Comparison of ENCODE assay signal across 8 mouse cellular contexts in genomic region chr11:70237457-70238167, GRCm38 (mm10). TPM values are rescaled to one million over a fixed set of nuclear protein-coding genes. Genes with fewer than 3 reads are reported as not detected.
A peak's percentile ranks its signal among the peaks of the same experiment; 100 is the strongest.
DNase-seq lines count a peak whose midpoint lies in the region; ATAC-seq and TF ChIP-seq lines count a peak whose summit lies in the region.

0610010K14Rik (minus strand) TSS chr11:70237914.

- no peaks in the 10 kb centered on the region for H3K27me3 ChIP-seq in E14TG2a.4 (ENCODE audit: insufficient read depth, low read length)
- no peaks in the 10 kb centered on the region for H3K27me3 ChIP-seq in forebrain, embryonic 13.5 days
- H3K27me3 ChIP-seq in neural tube, embryonic 15.5 days (replicated peaks): no peaks in the 10 kb centered on the region

- H3K9me3 ChIP-seq in E14TG2a.4 (ENCODE audit: low read length): no peaks in the 10 kb centered on the region
- H3K9me3 ChIP-seq in forebrain, embryonic 13.5 days (replicated peaks): no peaks in the 10 kb centered on the region
- H3K9me3 ChIP-seq in neural tube, embryonic 15.5 days (replicated peaks): no peaks in the 10 kb centered on the region

- peak; percentile 95 for DNase-seq in c-Kit-positive CD71-positive TER-119-positive erythroid progenitor cells, embryonic 14.5 days (ENCODE audit: low spot score)
- DNase-seq in heart, postnatal 10 days: peak; percentile 99
- DNase-seq in layer of hippocampus, adult 11-12 months (ENCODE audit: low spot score): peak; percentile 97
- peak; percentile 97 to 98 for DNase-seq in lung, adult 18-20 months
- peak; percentile 97 for DNase-seq in testis, postnatal 14 days (ENCODE audit: low spot score)

- under 1% methylated on average over 65 of the region's 70 CpGs for WGBS in forebrain, embryonic 13.5 days
- WGBS in neural tube, embryonic 15.5 days: under 1% methylated on average over 70 of the region's 70 CpGs

- H3K9ac ChIP-seq in forebrain, embryonic 13.5 days: peak within 1 kb of the TSS; percentile 91
- H3K9ac ChIP-seq in neural tube, embryonic 15.5 days (replicated peaks): peak within 1 kb of the TSS; percentile 79

- peak; percentile 95 for ATAC-seq in forebrain, embryonic 13.5 days
- peak; percentile 95 for ATAC-seq in neural tube, embryonic 15.5 days (ENCODE audit: low FRiP score)

- H3K36me3 ChIP-seq in E14TG2a.4 (ENCODE audit: insufficient read depth, low read length): peaks cover 27% of the 10 kb centered on the region
- H3K36me3 ChIP-seq in forebrain, embryonic 13.5 days (ENCODE audit: poor library complexity, severe bottlenecking): peaks cover 20% of the 10 kb centered on the region
- peaks cover 16% of the 10 kb centered on the region for H3K36me3 ChIP-seq in neural tube, embryonic 15.5 days

- no peak for TF ChIP-seq CTCF in E14TG2a.4 (conservative IDR thresholded peaks at IDR 0.05; ENCODE audit: low read length)

- H3K27ac ChIP-seq in forebrain, embryonic 13.5 days: peak within 1 kb of the TSS; percentile 89
- H3K27ac ChIP-seq in neural tube, embryonic 15.5 days (replicated peaks): peak within 1 kb of the TSS; percentile 97

- peak within 1 kb of the TSS; percentile 99 for H3K4me2 ChIP-seq in forebrain, embryonic 13.5 days
- H3K4me2 ChIP-seq in neural tube, embryonic 15.5 days: peak within 1 kb of the TSS; percentile 93

- peaks cover 72% of the 10 kb centered on the region for H3K4me1 ChIP-seq in E14TG2a.4 (replicated peaks; ENCODE audit: low read depth, low read length)
- peaks cover 38% of the 10 kb centered on the region for H3K4me1 ChIP-seq in forebrain, embryonic 13.5 days
- H3K4me1 ChIP-seq in neural tube, embryonic 15.5 days: peaks cover 41% of the 10 kb centered on the region

- intact Hi-C loops in heart, postnatal 10 days (cut with DNase I): no loop called here

- peak within 1 kb of the TSS; percentile 99 for H3K4me3 ChIP-seq in E14TG2a.4 (replicated peaks; ENCODE audit: low read length)
- peak within 1 kb of the TSS; percentile 94 for H3K4me3 ChIP-seq in forebrain, embryonic 13.5 days
- H3K4me3 ChIP-seq in neural tube, embryonic 15.5 days (replicated peaks): peak within 1 kb of the TSS; percentile 61

RNA-seq across cellular contexts. Expression of gene 0610010K14Rik, which starts in this region (rescaled TPM):
- polyA plus RNA-seq in forebrain, embryonic 13.5 days (2015; fragmentation: Nextera tagmentation; extraction: Ambion mirVana): 226 and 229 TPM in 2 replicates
- 10 to 100 TPM; 54.8 to 60.8 TPM for total RNA-seq in heart, postnatal 10 days (2021)
- polyA plus RNA-seq in neural tube, embryonic 15.5 days (2015; fragmentation: Nextera tagmentation; extraction: Ambion mirVana): 153 and 167 TPM in 2 replicates

Comparison
In these comparisons a context has a peak if more than half of its experiments do, and no peak if none do; other contexts are left out.
1. Peak in every context shown above with its lines: DNase-seq, ATAC-seq, H3K4me3 ChIP-seq and H3K27ac ChIP-seq.